Comparison of ENCODE assay signal across 7 mouse cellular contexts in genomic region chr4:133169237-133170055, GRCm38 (mm10). TPM values are rescaled to one million over a fixed set of nuclear protein-coding genes. Genes with fewer than 3 reads are reported as not detected.
DNase-seq lines count a peak whose midpoint lies in the region; ATAC-seq and TF ChIP-seq lines count a peak whose summit lies in the region.

No protein-coding gene starts in this region.

- H3K4me2 ChIP-seq in heart, embryonic 13.5 days: 0 out of 2 replicates have a peak overlapping the region, but pooled peaks have one; percentile 3
- no peak overlapping the region for H3K4me2 ChIP-seq in lung, embryonic 14.5 days
- H3K4me2 ChIP-seq in stomach, postnatal 0 days (replicated peaks; ENCODE audit: low read depth): 0 out of 2 replicates have a peak overlapping the region, but pooled peaks have one; percentile 1

- peaks cover 70% of the 10 kb centered on the region for H3K4me1 ChIP-seq in heart, embryonic 13.5 days
- peaks cover 16% of the 10 kb centered on the region; the same call in 1 of the 2 replicates for H3K4me1 ChIP-seq in lung, embryonic 14.5 days (ENCODE audit: insufficient read depth)
- H3K4me1 ChIP-seq in stomach, postnatal 0 days (replicated peaks; ENCODE audit: control insufficient read depth, insufficient read depth): peaks cover 2% of the 10 kb centered on the region; the same call in 1 of the 2 replicates

- TF ChIP-seq EP300 in stomach, postnatal 0 days (optimal IDR thresholded peaks at IDR 0.05): no peak

- no peak for ATAC-seq in heart, embryonic 13.5 days (ENCODE audit: extremely low read depth, insufficient number of reproducible peaks, low FRiP score, low TSS enrichment)
- ATAC-seq in lung, embryonic 14.5 days (ENCODE audit: insufficient read depth): no peak
- peak; percentile 91 for ATAC-seq in stomach, postnatal 0 days (ENCODE audit: low FRiP score, low TSS enrichment)

- peak overlapping the region; percentile 61 for H3K9ac ChIP-seq in heart, embryonic 13.5 days
- no peak overlapping the region for H3K9ac ChIP-seq in lung, embryonic 14.5 days
- peak overlapping the region; percentile 1; the same call in 1 of the 2 replicates for H3K9ac ChIP-seq in stomach, postnatal 0 days (ENCODE audit: low read length)

- H3K4me3 ChIP-seq in heart, embryonic 13.5 days: no peak overlapping the region
- no peak overlapping the region for H3K4me3 ChIP-seq in lung, embryonic 14.5 days (ENCODE audit: low read depth, low read length)
- no peak overlapping the region for H3K4me3 ChIP-seq in stomach, postnatal 0 days (ENCODE audit: low read depth, low read length)

- peaks cover 13% of the 10 kb centered on the region for H3K36me3 ChIP-seq in heart, embryonic 13.5 days
- peaks cover 14% of the 10 kb centered on the region for H3K36me3 ChIP-seq in lung, embryonic 14.5 days (ENCODE audit: insufficient read depth)
- no peaks in the 10 kb centered on the region for H3K36me3 ChIP-seq in stomach, postnatal 0 days (ENCODE audit: control insufficient read depth, insufficient read depth, low read length)

- no peaks in the 10 kb centered on the region for H3K9me3 ChIP-seq in heart, embryonic 13.5 days
- no peaks in the 10 kb centered on the region for H3K9me3 ChIP-seq in lung, embryonic 14.5 days (ENCODE audit: low read depth, low read length)
- no peaks in the 10 kb centered on the region for H3K9me3 ChIP-seq in stomach, postnatal 0 days (ENCODE audit: control insufficient read depth, low read length)

- DNase-seq in 416B (ENCODE audit: low read depth): peak; percentile 84
- peak; percentile 64 for DNase-seq in CD4-positive, CD25-positive, alpha-beta regulatory T cell, adult 2 months (ENCODE audit: low read depth, low spot score)
- peak; percentile 40 for DNase-seq in lung, embryonic 14.5 days
- peak; percentile 57 for DNase-seq in stomach, postnatal 0 days (ENCODE audit: low spot score)
- no peak for DNase-seq in embryo, embryonic 10 days (ENCODE audit: low spot score)
- DNase-seq in urinary bladder, adult 2 months (ENCODE audit: low spot score): no peak

- H3K27me3 ChIP-seq in heart, embryonic 13.5 days (replicated peaks): no peaks in the 10 kb centered on the region
- no peaks in the 10 kb centered on the region for H3K27me3 ChIP-seq in lung, embryonic 14.5 days (ENCODE audit: insufficient read depth, low read length)
- no peaks in the 10 kb centered on the region for H3K27me3 ChIP-seq in stomach, postnatal 0 days (ENCODE audit: control insufficient read depth, insufficient read depth, low read length)

- peak overlapping the region; percentile 70 for H3K27ac ChIP-seq in heart, embryonic 13.5 days (replicated peaks)
- peak overlapping the region; percentile 63 for H3K27ac ChIP-seq in lung, embryonic 14.5 days (ENCODE audit: low read depth)
- peak overlapping the region; percentile 84 for H3K27ac ChIP-seq in stomach, postnatal 0 days (replicated peaks)

- 69% methylated on average over 10 of the region's 10 CpGs for WGBS in heart, embryonic 13.5 days
- WGBS in lung, embryonic 14.5 days: 70% methylated on average over 10 of the region's 10 CpGs
- WGBS in stomach, postnatal 0 days: 59% methylated on average over 10 of the region's 10 CpGs

- no peak for TF ChIP-seq CTCF in lung, embryonic 14.5 days (IDR thresholded peaks at IDR 0.05; ENCODE audit: low read depth)
- no peak for TF ChIP-seq CTCF in stomach, postnatal 0 days (IDR thresholded peaks at IDR 0.05; ENCODE audit: low read depth)

RNA-seq across cellular contexts. Expression of gene Wasf2, which starts 39.1 kb away (rescaled TPM):
- 64.6 and 72.7 TPM in 2 replicates for polyA plus RNA-seq in heart, embryonic 13.5 days (2015; fragmentation: Nextera tagmentation; extraction: Ambion mirVana)
- 96.3 and 101 TPM in 2 replicates for polyA plus RNA-seq in lung, embryonic 14.5 days (2014; fragmentation: Nextera tagmentation; extraction: Ambion mirVana)
- 71.4 and 84.2 TPM in 2 replicates for polyA plus RNA-seq in stomach, postnatal 0 days (2015; fragmentation: Nextera tagmentation; extraction: Ambion mirVana)
- 44.4 and 59.3 TPM in 2 replicates for polyA plus RNA-seq in urinary bladder, adult 2 months (2012; rRNA removed)

RNA-seq across cellular contexts. Expression of gene Cd164l2, which starts 42.5 kb away (rescaled TPM):
- 0.56 and 0.57 TPM in 2 replicates for polyA plus RNA-seq in heart, embryonic 13.5 days (2015; fragmentation: Nextera tagmentation; extraction: Ambion mirVana)
- polyA plus RNA-seq in lung, embryonic 14.5 days (2014; fragmentation: Nextera tagmentation; extraction: Ambion mirVana): 5.0 and 7.4 TPM in 2 replicates
- polyA plus RNA-seq in stomach, postnatal 0 days (2015; fragmentation: Nextera tagmentation; extraction: Ambion mirVana): 5.3 and 6.5 TPM in 2 replicates
- 1.5 and 2.1 TPM in 2 replicates for polyA plus RNA-seq in urinary bladder, adult 2 months (2012; rRNA removed)

RNA-seq across cellular contexts. Expression of gene Gpr3, which starts 42.9 kb away (rescaled TPM):
- 0.14 and 0.28 TPM in 2 replicates for polyA plus RNA-seq in heart, embryonic 13.5 days (2015; fragmentation: Nextera tagmentation; extraction: Ambion mirVana)
- polyA plus RNA-seq in lung, embryonic 14.5 days (2014; fragmentation: Nextera tagmentation; extraction: Ambion mirVana): 0.18 TPM in 1 of 2 replicates, not detected in the other
- 0.11 and 0.19 TPM in 2 replicates for polyA plus RNA-seq in stomach, postnatal 0 days (2015; fragmentation: Nextera tagmentation; extraction: Ambion mirVana)
- 0.15 and 0.36 TPM in 2 replicates for polyA plus RNA-seq in urinary bladder, adult 2 months (2012; rRNA removed)

Comparison
In these comparisons a context has a peak if more than half of its experiments do, and no peak if none do; other contexts are left out.
1. DNase-seq: peak in 416B (single experiment), CD4-positive, CD25-positive, alpha-beta regulatory T cell, adult 2 months (single experiment), lung, embryonic 14.5 days (single experiment) and stomach, postnatal 0 days (single experiment); none in embryo, embryonic 10 days (single experiment) and urinary bladder, adult 2 months (single experiment).
2. Peak in every context shown above with its lines, with median percentiles within 50 percentile points of each other: H3K27ac ChIP-seq.